Mouse (Mus musculus) natural killer cell, adult 2 months (primary cell): ENCODE measurements around the gene Gm17124.
"Not testable (repeated sequence)": the region's sequence is repeated elsewhere in the genome, so short reads cannot be mapped to it uniquely, and the experiment has no call there.

Experiments
- DNase-seq, 2 experiments: peaks; one replicate each; pipeline ENCODE4 v3.0.0; 2022; ENCODE audit warnings: low spot score in 2 of 2

Gm17124 gene

DNA sequence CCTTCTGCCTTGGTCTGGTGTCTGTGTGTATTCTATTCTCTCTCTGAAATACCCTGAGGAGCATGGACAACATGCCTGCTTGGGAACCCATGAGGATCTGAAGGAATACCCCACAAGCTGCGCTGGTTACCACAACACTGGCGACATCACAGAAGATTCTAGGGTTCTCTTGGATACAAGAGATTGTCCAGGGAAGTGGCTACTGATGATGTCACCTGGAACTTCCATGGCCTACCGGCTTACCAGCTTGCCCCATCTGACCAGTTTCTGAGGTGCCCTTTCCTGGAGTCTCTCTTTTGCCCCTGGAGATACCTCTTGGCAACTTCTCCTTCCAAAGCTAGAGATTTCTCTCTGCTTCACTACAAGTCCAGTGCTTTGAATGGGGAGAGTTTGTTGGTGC lies at the start of gene Gm17124:
Gene Gm17124, minus strand, starts transcription at position 101 of the 400 bp plus-strand sequence.
- DNase-seq: not testable (repeated sequence)

DNA sequence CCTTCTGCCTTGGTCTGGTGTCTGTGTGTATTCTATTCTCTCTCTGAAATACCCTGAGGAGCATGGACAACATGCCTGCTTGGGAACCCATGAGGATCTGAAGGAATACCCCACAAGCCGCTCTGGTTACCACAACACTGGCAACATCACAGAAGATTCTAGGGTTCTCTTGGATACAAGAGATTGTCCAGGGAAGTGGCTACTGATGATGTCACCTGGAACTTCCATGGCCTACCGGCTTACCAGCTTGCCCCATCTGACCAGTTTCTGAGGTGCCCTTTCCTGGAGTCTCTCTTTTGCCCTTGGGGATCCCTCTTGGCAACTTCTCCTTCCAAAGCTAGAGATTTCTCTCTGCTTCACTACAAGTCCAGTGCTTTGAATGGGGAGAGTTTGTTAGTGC lies 42.1 kb upstream of the Gm17124 start, which contains the start of gene Gm3633:
Gene Gm3633, minus strand, starts transcription at position 101 of the 400 bp plus-strand sequence.
- DNase-seq: not testable (repeated sequence)
